Mouse (Mus musculus) limb, embryonic 13.5 days (tissue): ENCODE measurements at regions not wholly inside any gene's neighbourhood (a gene's known extent, or its start where the extent isn't known, plus 50 kb on each side); places are given as distances from the start of the nearest gene placed in this dataset.

Experiments used
- ATAC-seq: fragments of 200-750 bp; cut with Nextera tagmentation; 2 replicates; pipeline ENCODE4 v1.8.0; 2017; ENCODE audit warnings: low read depth, moderate number of reproducible peaks, moderate TSS enrichment; ENCODE audit not compliant: low FRiP score
- H3K27ac ChIP-seq: fragments of 300-500 bp; sonication (generic); 2 replicates; pipeline ENCODE4 v1.5.1; 2015; ENCODE audit warnings: inconsistent platforms, mild to moderate bottlenecking, moderate library complexity
- H3K27me3 ChIP-seq: fragments of 300-500 bp; sonication (generic); 2 replicates; pipeline ENCODE4 v1.6.1; 2015; ENCODE audit warnings: mild to moderate bottlenecking, inconsistent platforms
- H3K36me3 ChIP-seq: fragments of 300-500 bp; sonication (generic); 2 replicates; pipeline ENCODE4 v1.6.1; 2015; ENCODE audit warnings: inconsistent platforms, mild to moderate bottlenecking, moderate library complexity
- H3K4me1 ChIP-seq: fragments of 300-500 bp; sonication (generic); 2 replicates; pipeline ENCODE4 v1.6.1; 2015; ENCODE audit warnings: inconsistent platforms
- H3K4me2 ChIP-seq: fragments of 300-500 bp; sonication (generic); replicated peaks from 2 replicates; pipeline ENCODE4 v1.6.1; 2015; ENCODE audit warnings: inconsistent platforms, mild to moderate bottlenecking, moderate library complexity
- H3K4me3 ChIP-seq: fragments of 300-500 bp; sonication (generic); 2 replicates; pipeline ENCODE4 v1.5.1; 2015; ENCODE audit warnings: moderate library complexity, mild to moderate bottlenecking, inconsistent platforms
- H3K9ac ChIP-seq: fragments of 300-500 bp; sonication (generic); 2 replicates; pipeline ENCODE4 v1.6.1; 2015; ENCODE audit warnings: mild to moderate bottlenecking, inconsistent platforms
- H3K9me3 ChIP-seq: fragments of 300-500 bp; sonication (generic); 2 replicates; pipeline ENCODE4 v1.6.1; 2016; ENCODE audit warnings: inconsistent platforms
- WGBS: fragments of 180-500 bp; shearing (Covaris S2); methylation state at CpG from one replicate; pipeline ENCODE4 v1.1.7; 2015; 5-methylcytosine and 5-hydroxymethylcytosine counted together

GRCm38 (mm10) chr13:99095006-99095405 lies 89.6 kb upstream of the Zfp366 start:
- 91% methylated on average over 5 of the region's 5 CpGs for WGBS
- H3K27me3 ChIP-seq, result no peaks in the 10 kb centered on the region
- H3K9me3 ChIP-seq, result no peaks in the 10 kb centered on the region

GRCm38 (mm10) chr13:99094221-99094620 lies 90.4 kb upstream of the Zfp366 start:
- WGBS, result 86% methylated on average over 5 of the region's 5 CpGs
- H3K27ac ChIP-seq, result no peak overlapping the region
- no peaks in the 10 kb centered on the region for H3K36me3 ChIP-seq
- no peak overlapping the region for H3K4me3 ChIP-seq
- no peak overlapping the region for H3K9ac ChIP-seq
- H3K4me2 ChIP-seq, result no peak overlapping the region
- H3K9me3 ChIP-seq, result no peaks in the 10 kb centered on the region
- ATAC-seq, result no peak
- H3K27me3 ChIP-seq, result no peaks in the 10 kb centered on the region
- peaks cover 15% of the 10 kb centered on the region; the same call in 1 of the 2 replicates for H3K4me1 ChIP-seq

More at GRCm38 (mm10) chr13:99095006-99095405, 89.6 kb upstream of the Zfp366 start:
- peaks cover 15% of the 10 kb centered on the region; the same call in 1 of the 2 replicates for H3K4me1 ChIP-seq
- ATAC-seq, result no peak
- no peak overlapping the region for H3K4me2 ChIP-seq
- H3K27ac ChIP-seq, result no peak overlapping the region
- no peaks in the 10 kb centered on the region for H3K36me3 ChIP-seq
- no peak overlapping the region for H3K9ac ChIP-seq
- no peak overlapping the region for H3K4me3 ChIP-seq

DNA sequence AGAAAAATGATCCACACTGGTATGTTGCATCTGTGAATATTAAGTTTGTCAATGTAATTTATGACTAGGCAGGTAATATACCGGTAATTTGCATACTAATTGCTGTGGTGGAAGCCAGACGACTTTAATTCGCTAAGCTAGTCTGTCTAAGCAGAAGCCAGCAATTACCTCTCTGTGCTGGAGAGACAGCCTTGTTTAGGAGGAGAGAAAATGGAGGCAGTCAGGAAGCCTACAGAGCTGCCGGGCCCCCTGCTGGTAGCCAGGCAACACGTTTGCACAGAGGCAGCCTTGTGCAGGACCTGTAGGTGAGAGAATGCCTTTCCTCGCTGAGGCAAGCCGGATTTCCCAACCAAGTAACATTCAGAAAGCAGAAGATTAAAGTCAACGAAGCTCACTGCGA lies 91.4 kb upstream of the Zfp366 start:
- no peaks in the 10 kb centered on the region for H3K36me3 ChIP-seq
- H3K9me3 ChIP-seq, result no peaks in the 10 kb centered on the region
- WGBS, result 9% methylated on average over 9 of the region's 9 CpGs
- H3K4me3 ChIP-seq, result no peak overlapping the region
- H3K4me2 ChIP-seq, result no peak overlapping the region; the same call in 1 of the 2 replicates
- ATAC-seq, result peak; percentile 86
- no peak overlapping the region for H3K9ac ChIP-seq
- H3K4me1 ChIP-seq, result peaks cover 15% of the 10 kb centered on the region; the same call in 1 of the 2 replicates
- H3K27ac ChIP-seq, result no peak overlapping the region
- no peaks in the 10 kb centered on the region for H3K27me3 ChIP-seq

GRCm38 (mm10) chr13:99092279-99092930 lies 92.2 kb upstream of the Zfp366 start:
- Histone ChIP-seq H3K4me1 (peaks cover 15% of the 10 kb centered on the region; the same call in 1 of the 2 replicates), H3K27ac (no peak overlapping the region), H3K9me3 (no peaks in the 10 kb centered on the region), H3K27me3 (no peaks in the 10 kb centered on the region), H3K4me3 (no peak overlapping the region), H3K4me2 (no peak overlapping the region), H3K36me3 (no peaks in the 10 kb centered on the region), H3K9ac (no peak overlapping the region)
- ATAC-seq, result no peak
- WGBS, result 49% methylated on average over 14 of the region's 14 CpGs

GRCm38 (mm10) chr13:99091562-99092278 lies 92.9 kb upstream of the Zfp366 start:
- no peak overlapping the region for H3K27ac ChIP-seq
- 61% methylated on average over 7 of the region's 7 CpGs for WGBS
- H3K9ac ChIP-seq, result no peak overlapping the region
- no peak overlapping the region for H3K4me3 ChIP-seq
- H3K4me2 ChIP-seq, result no peak overlapping the region
- H3K27me3 ChIP-seq, result no peaks in the 10 kb centered on the region
- no peaks in the 10 kb centered on the region for H3K36me3 ChIP-seq
- ATAC-seq, result no peak
- peaks cover 15% of the 10 kb centered on the region; the same call in 1 of the 2 replicates for H3K4me1 ChIP-seq
- H3K9me3 ChIP-seq, result no peaks in the 10 kb centered on the region

DNA sequence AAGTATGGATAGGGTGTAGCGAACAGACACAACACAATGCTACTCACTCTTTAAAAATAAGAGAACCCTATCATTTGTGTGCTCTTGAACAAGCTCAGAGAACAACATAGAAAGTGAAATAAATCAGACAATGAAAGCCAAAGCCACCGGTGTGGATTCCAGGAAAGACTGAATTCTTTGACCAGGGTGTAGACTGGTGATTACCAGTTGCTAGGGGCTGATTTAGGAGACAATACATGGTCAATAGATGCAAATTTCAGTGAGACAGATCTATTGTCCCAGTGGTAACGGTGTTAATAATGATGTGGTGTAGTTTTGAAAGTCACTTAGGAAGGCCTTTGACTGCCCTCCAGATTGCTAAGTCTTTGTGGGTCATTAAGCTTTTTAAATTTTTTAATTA lies 94.3 kb upstream of the Zfp366 start:
- 82% methylated on average over 3 of the region's 3 CpGs for WGBS
- no peaks in the 10 kb centered on the region for H3K36me3 ChIP-seq
- H3K4me2 ChIP-seq, result no peak overlapping the region
- no peak overlapping the region for H3K27ac ChIP-seq
- no peak overlapping the region for H3K9ac ChIP-seq
- no peaks in the 10 kb centered on the region for H3K27me3 ChIP-seq
- H3K9me3 ChIP-seq, result no peaks in the 10 kb centered on the region
- peaks cover 21% of the 10 kb centered on the region; the same call in 1 of the 2 replicates for H3K4me1 ChIP-seq
- ATAC-seq, result no peak
- no peak overlapping the region for H3K4me3 ChIP-seq

DNA sequence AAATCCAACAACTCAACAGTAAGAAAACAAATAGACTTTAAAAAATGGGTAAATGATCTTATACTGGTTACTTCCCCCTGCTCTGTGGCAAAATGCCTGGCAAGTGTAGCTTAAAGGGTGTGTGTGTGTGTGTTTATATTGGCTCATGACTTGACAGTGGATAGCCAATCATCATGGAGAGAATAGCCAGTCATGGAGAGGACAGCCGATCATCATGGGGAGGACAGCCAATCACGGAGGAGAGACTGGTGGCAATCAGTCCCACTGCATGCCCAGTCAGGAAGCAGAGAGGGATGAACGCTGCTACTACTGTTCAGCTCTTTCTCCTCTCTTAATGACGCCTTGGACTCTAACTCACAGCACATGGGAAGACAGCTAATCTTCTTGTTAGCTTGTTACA lies 96.3 kb upstream of the Zfp366 start:
- peaks cover 26% of the 10 kb centered on the region for H3K4me1 ChIP-seq
- WGBS, result 81% methylated on average over 4 of the region's 4 CpGs
- no peak overlapping the region for H3K27ac ChIP-seq
- H3K27me3 ChIP-seq, result no peaks in the 10 kb centered on the region
- no peaks in the 10 kb centered on the region for H3K9me3 ChIP-seq
- no peaks in the 10 kb centered on the region for H3K36me3 ChIP-seq
- no peak overlapping the region for H3K4me2 ChIP-seq
- no peak overlapping the region for H3K9ac ChIP-seq
- no peak for ATAC-seq
- H3K4me3 ChIP-seq, result no peak overlapping the region

- no peaks in the 10 kb centered on the region for H3K27me3 ChIP-seq
- peaks cover 10% of the 10 kb centered on the region for H3K4me1 ChIP-seq
- WGBS, result 91% methylated on average over 8 of the region's 8 CpGs
- H3K9ac ChIP-seq, result no peak overlapping the region
- no peak overlapping the region for H3K27ac ChIP-seq
- no peak for ATAC-seq
- no peaks in the 10 kb centered on the region for H3K36me3 ChIP-seq
- no peak overlapping the region for H3K4me3 ChIP-seq
- H3K4me2 ChIP-seq, result no peak overlapping the region
- H3K9me3 ChIP-seq, result no peaks in the 10 kb centered on the region
These were observed 95.0 kb upstream of the 1700024P04Rik start for GRCm38 (mm10) chr13:99079331-99079761.

- Histone ChIP-seq H3K4me1 (peaks cover 9% of the 10 kb centered on the region; the same call in 1 of the 2 replicates), H3K4me3 (no peak overlapping the region), H3K36me3 (no peaks in the 10 kb centered on the region), H3K27ac (no peak overlapping the region), H3K9ac (no peak overlapping the region), H3K4me2 (no peak overlapping the region), H3K27me3 (no peaks in the 10 kb centered on the region), H3K9me3 (no peaks in the 10 kb centered on the region)
- 78% methylated on average over 10 of the region's 10 CpGs for whole genome bisulfite sequencing
- ATAC-seq, result no peak
These were observed 94.3 kb upstream of the 1700024P04Rik start for GRCm38 (mm10) chr13:99078643-99079042.

GRCm38 (mm10) chr13:99077039-99077749 lies 92.8 kb upstream of the 1700024P04Rik start:
- no peak overlapping the region for H3K4me2 ChIP-seq
- no peak for ATAC-seq
- no peaks in the 10 kb centered on the region for H3K9me3 ChIP-seq
- H3K9ac ChIP-seq, result no peak overlapping the region
- WGBS, result 39% methylated on average over 6 of the region's 6 CpGs
- H3K4me3 ChIP-seq, result no peak overlapping the region
- peaks cover 21% of the 10 kb centered on the region for H3K4me1 ChIP-seq
- no peaks in the 10 kb centered on the region for H3K27me3 ChIP-seq
- H3K27ac ChIP-seq, result no peak overlapping the region
- H3K36me3 ChIP-seq, result no peaks in the 10 kb centered on the region

DNA sequence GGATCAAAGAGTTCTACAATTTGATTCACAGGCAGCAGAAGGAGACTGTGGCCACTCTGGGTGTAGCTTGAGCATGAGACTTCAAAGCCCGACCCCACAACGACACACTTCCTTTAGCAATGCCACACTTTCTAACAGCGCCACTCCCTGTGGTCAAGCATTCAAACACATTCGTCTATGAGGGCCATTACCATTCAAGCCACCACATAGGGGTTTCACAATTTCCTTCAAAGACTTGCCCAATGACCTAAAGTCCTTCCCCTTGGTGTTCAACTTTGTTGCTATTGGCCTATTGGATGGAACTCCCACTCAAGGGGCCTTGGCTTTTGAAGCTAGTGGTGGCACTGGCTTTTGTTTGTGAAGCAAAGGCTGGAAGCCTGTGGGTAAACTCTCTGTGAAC lies 91.1 kb upstream of the 1700024P04Rik start:
- Histone ChIP-seq H3K4me3 (no peak overlapping the region), H3K9ac (no peak overlapping the region), H3K4me2 (no peak overlapping the region), H3K27ac (no peak overlapping the region), H3K9me3 (no peaks in the 10 kb centered on the region), H3K27me3 (no peaks in the 10 kb centered on the region), H3K4me1 (peaks cover 32% of the 10 kb centered on the region), H3K36me3 (no peaks in the 10 kb centered on the region)
- no peak for ATAC-seq
- 70% methylated on average over 4 of the region's 4 CpGs for WGBS

DNA sequence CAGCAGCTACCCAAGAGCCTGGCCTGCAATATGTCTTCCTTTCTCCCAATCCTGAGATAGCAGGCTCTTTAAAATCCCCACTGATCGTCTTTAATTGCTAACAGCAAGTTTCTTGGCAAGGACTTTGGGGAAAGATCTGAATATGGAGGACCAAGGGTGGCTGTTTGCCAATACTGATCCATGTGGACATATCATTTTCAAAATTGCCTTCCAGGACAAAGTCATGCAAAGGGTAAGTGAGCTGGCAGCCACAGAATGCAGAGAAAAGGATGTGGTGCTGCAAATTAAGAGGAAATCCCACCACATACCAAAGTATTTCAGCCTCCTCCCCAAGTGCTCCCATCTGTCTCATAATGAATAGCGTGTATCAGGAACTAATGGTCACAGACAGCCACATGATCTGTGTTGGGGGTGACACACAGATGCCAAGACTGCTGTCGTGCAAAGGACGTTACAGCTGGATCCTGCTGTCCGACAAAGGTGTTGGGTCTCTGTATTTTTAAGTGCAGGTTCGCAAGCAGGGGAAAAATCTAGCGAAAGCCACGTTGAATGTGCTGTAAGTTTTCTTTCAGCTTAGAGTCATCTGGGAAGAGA lies 87.6 kb upstream of the 1700024P04Rik start:
- Histone ChIP-seq H3K9me3 (no peaks in the 10 kb centered on the region; the same call in 1 of the 2 replicates), H3K27me3 (no peaks in the 10 kb centered on the region), H3K4me2 (no peak overlapping the region), H3K4me3 (no peak overlapping the region), H3K27ac (peak overlapping the region; percentile 28; the same call in 1 of the 2 replicates), H3K4me1 (peaks cover 35% of the 10 kb centered on the region), H3K36me3 (no peaks in the 10 kb centered on the region), H3K9ac (no peak overlapping the region)
- 53% methylated on average over 8 of the region's 8 CpGs for WGBS
- peak; percentile 38; the same call in 1 of the 2 replicates for ATAC-seq
